Mouse (Mus musculus): Measurements from ENCODE around the gene Itgb1bp1. TPM values are rescaled to one million over a fixed set of nuclear protein-coding genes. Genes with fewer than 3 reads are reported as not detected.

Gene Itgb1bp1
- polyA plus RNA-seq, 1 experiment: 135 TPM

- no peak overlapping the region for H3K4me3 ChIP-seq (ENCODE audit: control insufficient read depth, low read depth, low read length)
- no peaks in the 10 kb centered on the region for H3K36me3 ChIP-seq (ENCODE audit: control insufficient read depth, insufficient read depth, low read length)
- H3K27me3 ChIP-seq (ENCODE audit: control insufficient read depth, insufficient read depth, low read length): no peaks in the 10 kb centered on the region
- H3K4me1 ChIP-seq (ENCODE audit: control insufficient read depth, insufficient read depth, low read length): no peaks in the 10 kb centered on the region
- TF ChIP-seq POLR2A (IDR thresholded peaks at IDR 0.05; ENCODE audit: control insufficient read depth, low read depth, low read length) (no peak), CTCF (IDR thresholded peaks at IDR 0.05; ENCODE audit: control insufficient read depth, insufficient read depth, insufficient replicate concordance, low read depth, low read length) (no peak)
- H3K27ac ChIP-seq (ENCODE audit: control insufficient read depth, insufficient read depth, low read depth, low read length): no peak overlapping the region
Observed at GRCm38 (mm10) chr12:21200613-21201012, 85.5 kb downstream of the Itgb1bp1 start.

- no peaks in the 10 kb centered on the region for H3K4me1 ChIP-seq (ENCODE audit: control insufficient read depth, insufficient read depth, low read length)
- no peak for TF ChIP-seq CTCF (IDR thresholded peaks at IDR 0.05; ENCODE audit: control insufficient read depth, insufficient read depth, insufficient replicate concordance, low read depth, low read length)
- TF ChIP-seq POLR2A (IDR thresholded peaks at IDR 0.05; ENCODE audit: control insufficient read depth, low read depth, low read length): no peak
- H3K27ac ChIP-seq (ENCODE audit: control insufficient read depth, insufficient read depth, low read depth, low read length): no peak overlapping the region
- no peaks in the 10 kb centered on the region for H3K27me3 ChIP-seq (ENCODE audit: control insufficient read depth, insufficient read depth, low read length)
- H3K4me3 ChIP-seq (ENCODE audit: control insufficient read depth, low read depth, low read length): no peak overlapping the region
- no peaks in the 10 kb centered on the region for H3K36me3 ChIP-seq (ENCODE audit: control insufficient read depth, insufficient read depth, low read length)
Observed at GRCm38 (mm10) chr12:21196420-21196819, 89.7 kb downstream of the Itgb1bp1 start.

GRCm38 (mm10) chr12:21195497-21195896, 90.6 kb downstream of the Itgb1bp1 start:
- no peaks in the 10 kb centered on the region for H3K27me3 ChIP-seq (ENCODE audit: control insufficient read depth, insufficient read depth, low read length)
- no peaks in the 10 kb centered on the region for H3K4me1 ChIP-seq (ENCODE audit: control insufficient read depth, insufficient read depth, low read length)
- no peak overlapping the region for H3K27ac ChIP-seq (ENCODE audit: control insufficient read depth, insufficient read depth, low read depth, low read length)
- H3K36me3 ChIP-seq (ENCODE audit: control insufficient read depth, insufficient read depth, low read length): no peaks in the 10 kb centered on the region
- H3K4me3 ChIP-seq (ENCODE audit: control insufficient read depth, low read depth, low read length): no peak overlapping the region
- TF ChIP-seq CTCF (IDR thresholded peaks at IDR 0.05; ENCODE audit: control insufficient read depth, insufficient read depth, insufficient replicate concordance, low read depth, low read length): no peak
- TF ChIP-seq POLR2A (IDR thresholded peaks at IDR 0.05; ENCODE audit: control insufficient read depth, low read depth, low read length): no peak

GRCm38 (mm10) chr12:21191546-21191945, 94.5 kb downstream of the Itgb1bp1 start:
- H3K27me3 ChIP-seq (ENCODE audit: control insufficient read depth, insufficient read depth, low read length): no peaks in the 10 kb centered on the region
- H3K27ac ChIP-seq (ENCODE audit: control insufficient read depth, insufficient read depth, low read depth, low read length): no peak overlapping the region
- H3K4me3 ChIP-seq (ENCODE audit: control insufficient read depth, low read depth, low read length): no peak overlapping the region
- TF ChIP-seq CTCF (IDR thresholded peaks at IDR 0.05; ENCODE audit: control insufficient read depth, insufficient read depth, insufficient replicate concordance, low read depth, low read length) (no peak), POLR2A (IDR thresholded peaks at IDR 0.05; ENCODE audit: control insufficient read depth, low read depth, low read length) (no peak)
- H3K4me1 ChIP-seq (ENCODE audit: control insufficient read depth, insufficient read depth, low read length): no peaks in the 10 kb centered on the region
- no peaks in the 10 kb centered on the region for H3K36me3 ChIP-seq (ENCODE audit: control insufficient read depth, insufficient read depth, low read length)

Other genes with a start within 250 kb of the Itgb1bp1 start
- 21.1 and 21.6 TPM in 2 replicates for gene Cpsf3, start 893 bp downstream of the Itgb1bp1 start, polyA plus RNA-seq (2012; rRNA removed)
- gene Iah1, start 30.1 kb upstream of the Itgb1bp1 start, polyA plus RNA-seq (2012; rRNA removed): 18.2 and 18.3 TPM in 2 replicates
- gene Adam17, start 87.3 kb upstream of the Itgb1bp1 start, polyA plus RNA-seq (2012; rRNA removed): 8.5 and 17.8 TPM in 2 replicates
- gene Ywhaq, start 131.4 kb upstream of the Itgb1bp1 start, polyA plus RNA-seq (2012; rRNA removed): 100 and 101 TPM in 2 replicates